Mouse (Mus musculus): ENCODE measurements around the gene Itln1. TPM values are rescaled to one million over a fixed set of nuclear protein-coding genes. Genes with fewer than 3 reads are reported as not detected.

Gene Itln1
- not detected for total RNA-seq (2021)
- long read RNA-seq, experiment 1: 0 reads
- long read RNA-seq, experiment 2: 0 reads

DNA sequence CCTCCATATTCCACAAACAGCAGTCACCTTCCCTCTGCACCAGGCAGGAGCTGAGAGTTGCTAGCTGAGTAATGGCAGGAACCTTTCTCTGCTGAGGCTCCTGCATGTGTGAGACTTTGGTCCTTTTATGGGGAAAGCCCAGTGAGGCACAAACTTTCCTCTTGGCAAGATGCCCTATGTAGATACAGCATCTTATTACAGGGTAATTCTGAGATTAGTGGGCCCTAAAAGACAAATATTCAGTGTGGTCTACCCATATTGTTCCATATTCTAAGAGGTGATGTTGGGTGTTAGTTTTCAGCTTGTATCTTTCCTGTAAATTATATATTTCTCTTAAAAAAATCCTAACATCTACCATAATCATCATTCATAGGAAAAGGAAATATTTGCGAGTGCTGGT is at the start of gene Itln1:
Itln1 (minus strand) TSS at position 101 of the 400 bp plus-strand sequence.
- no peak for DNase-seq (ENCODE audit: low spot score in 2 of 2)

DNA sequence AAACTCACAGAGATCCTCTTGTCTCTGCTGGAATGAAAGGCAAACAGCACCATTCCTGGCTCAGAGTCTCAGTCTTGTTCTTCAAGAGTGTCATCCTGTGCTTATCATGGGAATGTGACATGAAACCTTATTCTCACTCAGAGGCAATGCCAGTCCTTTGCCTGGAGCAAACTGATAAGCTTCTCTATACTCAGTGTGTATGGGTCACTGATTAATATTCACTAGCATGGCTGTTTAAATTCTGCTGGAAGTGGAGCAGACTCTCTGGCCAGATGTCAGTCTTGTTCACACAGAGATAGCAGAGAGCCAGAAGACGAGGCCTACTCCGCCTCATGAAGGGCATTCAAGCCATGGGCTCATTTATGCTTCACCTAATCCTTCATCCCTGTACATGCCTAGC is 49.5 kb upstream of the Itln1 start:
- DNase-seq (ENCODE audit: low spot score in 2 of 2): no peak

DNA sequence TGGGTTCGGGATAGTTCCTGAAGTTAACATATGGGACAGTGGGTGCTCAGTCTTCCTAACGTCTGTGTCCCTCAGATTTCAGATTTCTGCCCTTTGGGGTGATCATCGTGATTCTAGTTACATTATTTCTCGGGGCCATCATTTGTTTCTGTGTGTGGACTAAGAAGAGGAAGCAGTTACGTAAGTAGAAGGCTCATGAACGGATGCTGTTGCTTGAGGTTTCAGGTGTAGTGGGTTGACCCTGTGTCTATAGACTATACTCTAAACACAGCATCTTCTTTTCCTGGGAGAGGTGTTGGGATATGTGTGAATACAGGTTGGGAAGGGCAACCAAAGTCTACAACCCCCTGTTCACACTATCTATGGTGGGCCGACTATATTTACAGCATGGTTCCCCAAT is 42.1 kb upstream of the Itln1 start:
- no peak for DNase-seq (ENCODE audit: low spot score in 2 of 2)

DNA sequence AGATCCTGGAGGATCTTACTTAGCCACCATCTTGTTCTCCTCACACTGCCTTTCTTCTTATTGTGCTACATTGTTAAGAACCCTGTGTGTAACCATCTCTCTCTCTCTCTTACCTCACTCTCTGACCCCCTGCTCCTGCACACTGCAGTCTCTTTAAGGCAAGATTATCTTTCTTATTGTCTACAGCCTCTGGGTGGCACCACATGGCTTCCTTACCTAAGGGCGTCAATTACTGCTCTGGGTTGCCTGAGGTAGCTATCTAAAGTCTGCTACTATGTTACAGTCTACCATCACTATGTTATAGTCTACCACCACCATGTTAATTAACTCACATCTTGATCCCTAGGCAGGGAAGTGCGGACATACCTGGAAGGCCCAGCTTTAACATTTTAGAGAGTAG is 33.3 kb upstream of the Itln1 start:
- DNase-seq (ENCODE audit: low spot score in 2 of 2): no peak

DNA sequence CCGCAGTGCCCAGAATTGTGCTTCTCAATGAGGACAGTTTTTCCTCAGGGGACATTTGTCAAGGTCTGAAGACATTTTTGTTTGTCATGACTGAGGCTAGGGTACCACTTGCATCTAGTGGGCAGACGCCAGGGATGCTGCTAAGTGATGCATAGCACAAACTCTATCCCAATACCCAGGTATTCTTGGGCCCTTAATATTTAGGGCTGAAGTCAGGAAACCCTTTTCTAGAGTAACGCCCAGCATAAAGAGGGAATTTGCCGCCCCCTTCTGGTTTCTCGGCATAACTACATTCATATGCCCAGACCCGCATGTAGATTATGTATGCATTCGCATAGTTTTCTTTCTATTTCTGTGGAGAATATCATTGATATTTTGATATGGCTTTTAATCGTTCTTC is 31.7 kb upstream of the Itln1 start:
- peak; percentile 26 to 37 for DNase-seq (ENCODE audit: low spot score in 2 of 2)

DNA sequence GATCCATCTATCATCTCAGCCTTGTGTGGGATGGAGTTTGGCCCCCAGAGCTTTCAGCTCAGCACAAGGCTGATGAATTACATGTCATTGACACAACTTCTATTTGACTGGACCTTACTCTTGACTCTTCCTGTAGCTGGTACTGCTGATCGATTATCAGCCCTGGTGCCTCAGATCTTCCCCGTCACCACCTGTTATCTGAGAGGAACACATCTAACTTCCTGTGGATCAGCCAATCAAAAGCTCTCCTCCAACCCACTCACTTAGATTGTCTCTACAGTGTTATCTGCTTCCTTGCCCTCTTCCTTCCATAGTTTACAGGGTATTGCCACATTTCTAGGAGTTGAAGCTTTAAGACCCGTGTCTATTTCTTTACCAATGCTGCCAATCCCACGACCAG is 30.8 kb upstream of the Itln1 start:
- no peak for DNase-seq (ENCODE audit: low spot score in 2 of 2)

DNA sequence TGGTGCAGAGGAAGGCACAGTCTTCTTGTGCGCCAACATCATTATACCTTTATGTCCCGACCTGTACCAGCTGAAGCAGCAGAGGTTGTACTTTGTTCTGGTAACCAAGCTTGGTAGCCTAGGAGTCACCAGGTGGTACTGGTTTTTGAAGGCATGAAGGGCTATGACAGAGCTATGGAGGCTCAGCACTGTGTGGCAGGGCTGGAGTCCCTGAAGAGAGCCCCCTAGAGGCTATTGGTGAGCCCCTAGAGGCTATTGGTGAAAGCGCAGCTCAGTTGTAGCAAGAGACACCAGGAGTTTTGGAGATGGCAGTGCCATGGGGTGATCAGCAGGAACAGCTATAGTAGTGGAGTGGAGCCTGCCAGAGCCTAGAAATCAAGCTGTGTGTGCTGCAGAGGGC is 29.2 kb upstream of the Itln1 start:
- no peak for DNase-seq (ENCODE audit: low spot score in 2 of 2)

DNA sequence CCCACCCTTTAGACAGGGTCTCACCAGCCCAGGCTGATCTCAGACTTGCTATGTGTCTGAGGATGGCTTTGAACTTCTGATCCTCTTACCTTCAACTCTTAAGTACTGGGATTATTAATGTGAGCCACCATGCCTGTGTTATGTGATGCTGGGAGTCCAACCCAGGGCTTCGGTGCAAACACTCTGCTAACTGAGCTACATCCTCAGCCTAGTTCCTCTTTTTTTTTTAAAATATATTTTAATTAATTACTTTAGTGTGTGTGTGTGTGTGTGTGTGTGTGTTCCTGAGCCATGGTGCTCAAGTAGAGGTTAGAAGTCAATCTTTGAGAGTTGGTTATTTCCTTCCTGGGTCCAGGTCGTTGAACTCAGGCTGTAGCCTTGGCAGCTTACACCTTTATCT is 27.9 kb upstream of the Itln1 start:
- no peak for DNase-seq (ENCODE audit: low spot score in 2 of 2)

DNA sequence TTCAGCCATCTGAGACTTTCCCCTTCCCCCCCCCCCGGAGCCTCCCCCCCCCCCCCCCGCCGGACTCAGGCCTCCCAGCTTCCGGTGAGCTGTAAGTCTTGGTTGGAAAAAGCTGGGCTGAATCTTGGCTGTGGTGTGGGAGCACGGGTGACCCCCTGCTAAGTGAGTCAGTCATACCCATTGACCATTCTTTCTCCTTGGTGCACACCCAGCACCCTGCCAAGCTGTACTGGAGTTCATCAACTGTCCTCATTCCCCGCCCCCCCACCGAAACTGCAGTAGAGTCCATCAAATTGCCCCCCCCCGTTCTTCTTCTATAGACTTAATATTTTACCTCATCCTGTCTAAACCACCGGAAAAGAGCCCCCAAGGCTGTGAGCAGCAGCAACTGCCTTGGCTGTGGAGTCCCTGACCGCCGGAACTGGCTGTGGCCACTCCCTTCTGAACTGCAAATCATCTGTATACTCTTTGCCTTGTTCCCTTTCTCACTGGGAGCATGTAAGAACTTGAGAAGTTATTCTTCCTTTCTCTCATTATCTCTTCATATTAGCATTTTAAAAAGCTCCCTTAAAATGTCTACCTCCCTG is 26.6 kb upstream of the Itln1 start:
- no peak for DNase-seq (ENCODE audit: low spot score in 2 of 2)

DNA sequence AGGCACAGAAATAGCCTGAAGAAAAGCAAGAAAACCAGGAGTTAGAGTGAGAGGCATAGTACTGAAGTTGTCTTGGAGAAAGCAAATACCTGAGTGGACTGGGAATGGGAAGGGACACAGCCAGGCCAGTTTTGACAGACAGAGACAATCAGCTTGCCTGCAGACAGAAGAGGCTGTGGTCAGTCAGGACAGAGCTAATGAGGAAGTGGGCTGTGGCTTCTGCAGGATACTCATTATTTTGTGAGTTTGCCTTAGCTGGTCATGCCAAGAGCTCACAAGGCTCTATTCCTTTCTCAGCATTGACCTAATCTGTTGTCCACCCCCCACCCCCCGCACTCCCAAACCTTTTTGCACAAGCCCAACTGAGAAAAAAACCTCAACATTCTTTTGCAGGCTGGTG is 26.1 kb upstream of the Itln1 start:
- DNase-seq (ENCODE audit: low spot score in 2 of 2): no peak

DNA sequence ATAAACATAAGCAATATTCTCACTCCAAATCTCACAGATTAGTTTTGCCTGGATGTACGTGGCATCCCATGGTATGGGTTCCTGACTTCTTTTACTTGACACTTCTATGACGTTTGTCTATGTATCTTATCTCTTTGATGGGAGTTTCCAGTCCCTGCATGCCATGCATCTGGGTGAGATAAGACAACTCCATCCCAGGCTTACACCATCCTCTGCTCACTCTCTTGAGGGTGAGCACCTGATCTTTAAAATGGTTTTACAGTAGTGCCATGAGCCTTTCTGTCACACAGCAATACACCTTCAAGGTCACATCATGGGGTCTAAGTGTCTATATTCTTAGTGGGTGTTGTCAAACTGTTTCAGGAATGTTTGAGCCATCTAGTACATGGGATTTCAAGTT is 25.2 kb upstream of the Itln1 start:
- DNase-seq (ENCODE audit: low spot score in 2 of 2): no peak

DNA sequence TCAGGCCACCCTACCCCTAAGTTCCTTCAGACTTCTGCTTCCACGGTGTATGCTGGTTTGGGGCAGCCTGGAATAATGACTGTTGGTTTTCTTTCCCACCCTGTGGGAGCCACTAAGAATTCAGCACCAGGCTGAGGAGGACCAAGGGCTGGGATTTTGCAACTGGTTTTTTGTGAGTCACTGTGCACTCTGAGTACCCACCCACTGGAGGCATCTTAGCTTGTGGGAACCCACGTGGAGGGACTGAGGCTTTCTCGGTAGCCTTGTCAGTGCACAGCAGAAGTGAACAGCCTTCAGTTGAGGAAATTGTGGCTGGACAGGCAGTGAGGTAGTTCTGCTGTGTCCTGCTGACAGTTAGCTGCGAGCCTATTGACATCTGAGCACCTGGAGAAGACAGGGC is 23.8 kb upstream of the Itln1 start, which contains the start of gene Cd244a:
Cd244a (plus strand) TSS at position 296 of the 400 bp plus-strand sequence.
- no peak for DNase-seq (ENCODE audit: low spot score in 2 of 2)

DNA sequence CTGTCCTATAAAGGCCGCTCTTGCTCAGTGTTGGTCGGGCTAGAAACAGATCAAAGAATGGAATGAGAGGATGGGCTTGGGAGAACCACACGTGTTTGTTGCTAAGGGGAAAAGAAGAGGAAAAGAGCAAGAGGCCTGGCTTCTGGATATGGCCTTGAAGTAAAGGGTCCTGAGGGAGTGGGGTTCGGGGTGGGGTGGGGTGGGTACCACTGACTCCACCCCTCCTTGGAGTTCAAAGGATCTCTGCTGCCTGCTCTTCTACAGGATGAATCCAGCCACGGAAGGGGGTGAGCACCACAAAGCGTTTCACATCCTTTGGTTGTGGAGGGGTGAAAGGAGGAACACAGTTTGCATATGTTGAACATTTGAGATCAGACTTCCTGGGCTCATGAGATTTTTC is 23.3 kb upstream of the Itln1 start:
- DNase-seq (ENCODE audit: low spot score in 2 of 2): no peak

DNA sequence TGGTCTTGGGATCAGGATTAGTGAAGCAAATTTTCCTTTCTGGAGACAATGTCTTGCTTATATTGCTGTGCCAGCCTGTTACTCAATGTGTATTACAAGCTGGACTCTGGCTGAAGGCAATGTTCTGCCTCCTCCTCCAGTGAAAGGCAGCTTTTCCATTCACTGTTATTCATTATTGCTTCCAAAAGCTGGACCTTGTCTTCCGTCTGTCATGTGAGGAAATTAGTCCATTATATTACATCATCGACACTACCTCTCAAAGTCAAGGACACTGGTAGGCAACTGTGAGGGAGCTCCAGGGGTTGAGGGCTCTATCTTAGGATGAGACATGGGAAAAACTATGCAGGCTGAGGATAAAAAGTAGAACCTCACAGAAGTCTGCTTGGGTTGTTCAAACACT is 21.3 kb upstream of the Itln1 start:
- DNase-seq (ENCODE audit: low spot score in 2 of 2): no peak

DNA sequence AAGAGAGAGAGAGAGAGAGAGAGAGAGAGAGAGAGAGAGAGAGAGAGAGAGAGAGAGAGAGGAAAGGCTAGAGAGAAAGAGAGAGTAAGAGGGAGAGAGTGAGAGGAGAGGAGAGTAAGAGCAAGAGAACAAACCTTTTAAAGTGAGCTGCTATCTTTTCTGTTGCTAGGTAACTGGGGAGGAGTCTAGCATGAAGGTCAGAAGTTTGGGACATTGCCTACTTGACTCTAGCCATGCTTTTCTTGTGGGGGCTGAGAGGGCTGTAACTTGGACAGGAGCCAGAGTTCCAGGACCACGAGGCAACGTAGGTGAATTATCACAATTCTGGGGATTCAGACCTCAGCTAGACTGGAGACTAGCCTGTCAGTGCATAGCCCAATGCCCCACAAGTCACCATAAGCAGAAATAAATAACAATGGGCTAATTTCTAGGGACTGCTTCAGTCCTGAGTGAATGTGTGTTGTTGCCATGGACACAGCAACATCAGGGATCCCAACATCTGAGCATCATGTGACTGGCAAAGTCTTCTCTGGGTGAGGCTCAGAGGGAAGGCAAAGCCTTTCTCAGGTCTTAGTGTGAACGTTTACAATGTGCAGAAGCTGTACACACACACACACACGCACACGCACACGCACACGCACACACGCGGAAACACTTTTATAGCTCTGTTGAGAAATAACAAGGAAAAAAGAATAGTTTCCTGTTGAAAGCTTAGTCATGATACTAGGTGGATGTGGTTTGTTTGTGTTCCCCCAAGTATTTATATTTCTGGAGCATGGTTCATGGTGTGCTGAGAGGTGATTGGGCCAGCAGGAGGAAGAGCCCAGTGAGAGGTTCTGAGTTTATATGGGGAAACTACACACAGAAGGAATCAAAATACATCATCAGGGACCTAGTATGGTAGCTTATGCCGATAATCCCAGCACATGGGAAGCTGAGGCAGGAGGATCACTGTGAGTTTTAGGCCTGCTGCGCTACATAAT is 18.6 kb upstream of the Itln1 start:
- no peak for DNase-seq (ENCODE audit: low spot score in 2 of 2)

DNA sequence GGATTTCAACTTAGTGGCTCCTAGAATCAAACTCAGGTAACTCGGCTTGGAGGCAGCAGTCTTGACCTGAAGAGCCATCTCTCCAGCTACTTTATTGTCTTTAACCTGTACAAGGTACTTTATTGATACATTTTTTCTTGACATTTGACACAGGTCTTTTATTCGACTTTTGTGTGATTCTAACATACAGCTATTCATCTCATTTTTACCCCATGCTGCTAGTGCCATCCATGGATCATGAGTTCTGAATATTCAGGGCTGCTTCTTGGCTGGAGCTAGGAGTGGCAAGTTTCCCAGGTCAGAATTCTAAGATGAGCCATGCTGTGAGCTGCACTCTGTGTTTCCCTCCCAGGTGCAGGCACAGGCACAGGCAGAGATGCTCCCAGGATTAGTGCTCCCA is 17.1 kb upstream of the Itln1 start:
- DNase-seq (ENCODE audit: low spot score in 2 of 2): no peak

DNA sequence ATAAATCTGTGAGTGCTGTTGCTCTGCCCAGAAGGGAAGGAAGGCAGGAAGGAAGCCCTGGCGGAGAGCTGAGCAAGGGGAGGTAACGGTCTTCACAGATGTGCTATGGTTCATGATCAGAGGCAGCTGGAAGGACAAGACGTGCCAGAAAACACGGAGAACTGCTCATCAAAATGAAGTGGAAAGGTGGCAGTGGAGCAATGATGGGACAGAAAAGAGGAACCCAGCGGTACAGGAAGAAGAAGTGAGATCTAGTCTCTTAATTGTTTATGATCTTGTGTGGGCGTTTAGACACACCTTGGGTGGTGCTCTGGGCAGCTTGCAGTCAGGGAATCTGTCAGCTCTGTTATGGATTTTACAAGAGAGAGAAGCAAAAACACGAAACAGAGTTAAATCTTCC is 16.2 kb upstream of the Itln1 start:
- DNase-seq (ENCODE audit: low spot score in 2 of 2): no peak

DNA sequence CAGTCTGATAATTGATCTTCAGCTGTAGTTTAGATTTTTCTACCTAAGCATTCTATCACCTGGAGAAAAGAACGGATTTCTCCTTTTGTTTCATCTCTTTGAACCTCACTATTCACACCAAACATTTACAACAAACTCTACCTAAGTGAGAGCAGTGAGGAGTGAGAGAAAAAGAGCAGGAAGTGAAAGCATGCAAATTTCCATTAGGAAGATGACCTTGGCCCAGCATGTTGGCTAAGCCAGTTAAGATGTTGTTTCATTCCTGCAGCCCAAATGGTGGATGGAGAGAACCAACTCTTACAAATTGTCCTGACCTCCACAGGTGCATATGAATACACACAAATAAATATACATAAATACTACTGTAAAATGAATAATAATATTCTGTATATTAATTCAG is 5.6 kb upstream of the Itln1 start:
- no peak for DNase-seq (ENCODE audit: low spot score in 2 of 2)

DNA sequence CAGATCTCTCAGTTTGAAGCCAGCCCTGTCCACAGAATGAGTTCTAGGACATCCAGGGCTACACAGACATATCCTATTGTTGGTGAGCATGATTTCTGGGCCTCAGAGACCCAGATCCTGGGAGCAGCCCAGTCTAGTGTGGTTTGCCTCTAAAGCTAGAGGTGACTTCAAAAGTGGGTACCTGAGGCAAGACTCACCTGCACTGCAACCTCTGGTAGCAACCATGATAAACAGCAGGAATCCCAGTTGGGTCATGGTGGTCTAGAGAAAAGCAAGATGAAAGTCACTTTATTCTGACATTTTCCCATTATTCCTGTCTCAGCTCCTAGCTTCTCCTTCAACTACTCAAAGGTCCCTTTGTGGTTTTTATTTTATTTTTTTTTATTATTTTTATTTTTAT is 537 bp downstream of the Itln1 start:
- no peak for DNase-seq (ENCODE audit: low spot score in 2 of 2)

DNA sequence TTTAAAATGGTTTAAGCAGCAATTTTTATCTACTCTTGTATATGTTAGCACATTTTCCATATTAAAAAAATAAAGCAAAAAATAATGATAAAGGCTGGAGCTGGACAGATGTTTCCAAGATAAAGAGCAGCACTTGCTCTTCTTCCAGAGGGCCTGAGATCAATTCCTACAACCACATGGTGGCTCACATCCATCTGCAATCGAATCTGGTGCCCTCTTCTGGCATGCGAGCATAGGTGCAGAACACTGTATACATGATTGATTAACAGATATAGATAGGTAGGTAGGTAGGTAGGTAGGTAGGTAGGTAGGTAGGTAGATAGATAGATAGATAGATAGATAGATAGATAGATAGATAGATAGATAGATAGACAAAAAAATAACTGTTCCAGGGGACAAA is 2.3 kb downstream of the Itln1 start:
- DNase-seq (ENCODE audit: low spot score in 2 of 2): no peak

DNA sequence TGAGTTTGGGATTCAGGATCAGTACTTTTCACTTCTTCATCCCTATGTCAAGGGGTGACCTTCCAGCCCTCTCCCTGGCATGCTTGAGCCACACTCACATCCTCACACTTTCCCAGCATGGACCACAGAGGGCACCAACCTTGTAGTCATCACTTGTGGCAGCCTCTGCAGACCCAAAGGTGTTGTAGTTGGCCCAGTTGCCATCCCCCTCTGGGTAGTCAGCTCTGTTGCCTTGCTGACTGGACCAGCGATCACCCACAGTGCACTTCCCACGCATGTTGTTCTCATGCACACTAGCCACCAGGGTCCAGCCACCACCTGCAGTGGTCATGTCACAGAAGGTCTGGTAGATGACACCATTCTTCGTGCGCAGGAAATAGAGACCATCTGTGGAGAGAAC is 3.7 kb downstream of the Itln1 start:
- DNase-seq (ENCODE audit: low spot score in 2 of 2): no peak

DNA sequence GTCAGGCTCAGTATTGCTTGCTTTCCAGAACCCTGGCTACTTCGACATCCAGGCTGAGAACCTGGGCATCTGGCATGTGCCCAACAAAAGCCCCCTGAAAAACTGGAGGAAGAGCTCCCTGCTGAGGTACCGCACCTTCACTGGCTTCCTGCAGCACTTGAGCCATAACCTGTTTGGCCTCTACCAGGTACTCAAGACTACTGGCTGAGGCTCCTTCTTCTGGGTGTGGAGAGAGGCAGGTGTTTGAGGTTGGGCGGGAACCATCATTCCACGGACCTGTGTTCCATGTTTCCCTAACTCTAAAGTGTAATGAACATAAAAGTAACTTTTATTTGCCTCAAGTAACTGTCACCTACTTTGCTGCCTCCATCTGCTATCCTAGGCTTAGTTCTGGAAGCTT is 19.5 kb downstream of the Itln1 start:
- DNase-seq (ENCODE audit: low spot score in 2 of 2): no peak

DNA sequence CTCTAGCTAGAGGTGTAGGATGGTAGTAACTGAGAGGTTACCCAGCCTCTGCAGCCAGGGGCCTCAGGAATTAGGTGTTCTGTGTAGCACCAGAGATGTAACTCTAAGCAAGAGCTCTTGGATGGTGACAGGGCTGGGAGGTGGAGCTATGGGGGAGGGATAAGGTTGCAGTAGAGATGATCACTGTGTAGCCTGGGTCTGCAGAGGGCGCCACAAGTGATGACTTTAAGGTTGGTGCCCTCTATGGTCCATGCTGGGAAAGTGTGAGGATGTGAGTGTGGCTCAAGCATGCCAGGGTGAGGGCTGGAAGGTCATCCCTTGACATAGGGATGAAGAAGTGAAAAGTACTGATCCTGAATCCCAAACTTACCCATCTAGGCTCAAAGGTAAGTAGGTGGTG is 20.1 kb downstream of the Itln1 start:
- no peak for DNase-seq (ENCODE audit: low spot score in 2 of 2)

Measured in layer of hippocampus, postnatal 14 days (tissue).